Mouse (Mus musculus) midbrain, embryonic 14.5 days (tissue): Measurements from ENCODE around the gene Myoc. TPM values are rescaled to one million over a fixed set of nuclear protein-coding genes. Genes with fewer than 3 reads are reported as not detected.
"Not testable (repeated sequence)": the region's sequence is repeated elsewhere in the genome, so short reads cannot be mapped to it uniquely, and the experiment has no call there.

Experiments
- ATAC-seq: fragments of 200-750 bp; cut with Nextera tagmentation; 2 replicates; pipeline ENCODE4 v1.8.0; 2017; ENCODE audit warnings: moderate number of reproducible peaks, moderate library complexity; ENCODE audit not compliant: low FRiP score, low TSS enrichment
- DNase-seq: peaks from one replicate; pipeline ENCODE4 v3.0.0-alpha.2; 2015
- H3K27ac ChIP-seq: fragments of 300-500 bp; sonication (generic); replicated peaks from 2 replicates; pipeline ENCODE4 v1.5.1; 2014; ENCODE audit warnings: mild to moderate bottlenecking, low read depth, low read length, moderate library complexity
- H3K27me3 ChIP-seq: fragments of 300-500 bp; sonication (generic); 2 replicates; pipeline ENCODE4 v1.6.1; 2014; ENCODE audit warnings: low read length, control low read depth, mixed read lengths; ENCODE audit not compliant: control insufficient read depth, insufficient read depth
- H3K36me3 ChIP-seq: fragments of 300-500 bp; sonication (generic); 2 replicates; pipeline ENCODE4 v1.6.1; 2014; ENCODE audit warnings: low read length, control low read depth; ENCODE audit not compliant: control insufficient read depth, insufficient read depth
- H3K4me1 ChIP-seq: fragments of 300-500 bp; sonication (generic); 2 replicates; pipeline ENCODE4 v1.6.1; 2014; ENCODE audit warnings: mild to moderate bottlenecking, antibody characterized with exemption, low read length, control low read depth; ENCODE audit not compliant: control insufficient read depth, insufficient read depth
- H3K4me2 ChIP-seq: fragments of 300-500 bp; sonication (generic); 2 replicates; pipeline ENCODE4 v1.6.1; 2014; ENCODE audit warnings: mild to moderate bottlenecking, low read length, moderate library complexity
- H3K4me3 ChIP-seq: fragments of 300-500 bp; sonication (generic); replicated peaks from 2 replicates; pipeline ENCODE4 v1.5.1; 2014; ENCODE audit warnings: low read depth, low read length
- H3K9ac ChIP-seq: fragments of 300-500 bp; sonication (generic); replicated peaks from 2 replicates; pipeline ENCODE4 v1.6.1; 2014; ENCODE audit warnings: mild to moderate bottlenecking, low read length, moderate library complexity
- H3K9me3 ChIP-seq: fragments of 300-500 bp; sonication (generic); 2 replicates; pipeline ENCODE4 v1.6.1; 2016; ENCODE audit warnings: low read length, control low read depth, mixed read lengths; ENCODE audit not compliant: control insufficient read depth
- WGBS: fragments of 180-500 bp; shearing (Covaris S2); extraction: QIAGEN DNeasy Blood & Tissue Kit; methylation state at CpG from one replicate; pipeline ENCODE4 v1.1.7; 2014; 5-methylcytosine and 5-hydroxymethylcytosine counted together
- polyA plus RNA-seq: library from polyadenylated mRNA; unstranded; fragments of >200 nt; fragmentation: Nextera tagmentation; extraction: Ambion mirVana; gene quantifications from 2 replicates; pipeline ENCODE4 v1.2.1, GENCODE M21; 2014

The Myoc gene
- polyA plus RNA-seq, 1 experiment from 2014 or later = 0.13 TPM

DNA sequence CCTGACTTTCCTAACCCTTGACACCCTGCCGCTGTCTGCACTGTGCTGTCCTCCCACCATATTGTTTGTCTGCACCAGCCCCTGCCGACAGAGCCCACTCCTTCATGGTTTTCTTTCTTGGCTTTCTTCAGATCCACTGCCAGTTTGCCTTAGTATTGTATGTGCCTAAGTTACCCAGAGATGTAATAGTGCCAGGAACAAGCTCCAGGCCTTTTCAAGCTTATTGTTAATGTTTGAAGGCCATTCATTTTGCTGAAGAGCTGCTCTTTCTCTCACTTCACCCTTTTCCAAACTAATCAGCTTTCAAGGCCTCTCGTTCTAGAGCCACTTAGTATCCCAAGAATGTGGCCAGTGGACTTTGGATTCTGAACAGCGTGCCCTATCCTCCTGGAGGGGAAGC, 27.8 kb upstream of the Myoc start:
- WGBS = 40% methylated on average over 4 of the region's 4 CpGs
- no peak for ATAC-seq
- H3K4me1 ChIP-seq = no peaks in the 10 kb centered on the region; the same call in 1 of the 2 replicates
- peak; percentile 26 for DNase-seq
- H3K27me3 ChIP-seq = no peaks in the 10 kb centered on the region
- no peaks in the 10 kb centered on the region for H3K9me3 ChIP-seq
- no peaks in the 10 kb centered on the region for H3K36me3 ChIP-seq
- no peak overlapping the region for H3K4me2 ChIP-seq
- H3K27ac ChIP-seq = no peak overlapping the region
- no peak overlapping the region for H3K9ac ChIP-seq
- no peak overlapping the region for H3K4me3 ChIP-seq

DNA sequence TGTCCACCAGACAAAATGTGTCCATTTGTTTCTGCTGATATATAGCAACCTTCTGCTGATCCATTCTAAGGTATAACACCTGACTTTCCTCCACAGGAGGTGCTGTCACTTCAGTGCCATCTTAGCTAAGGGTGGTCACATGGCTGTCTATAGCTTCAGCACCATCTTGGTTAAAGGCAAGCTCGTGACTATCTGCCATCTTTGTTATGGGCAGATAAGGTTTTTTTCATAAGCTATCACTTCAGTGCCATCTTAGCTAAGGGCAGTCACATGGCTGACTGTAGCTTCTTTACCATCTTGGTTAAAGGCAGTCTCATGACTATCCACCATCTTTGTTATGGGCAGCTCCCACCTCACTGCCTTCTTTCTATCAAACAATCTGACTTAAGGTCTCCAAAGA, 23.4 kb upstream of the Myoc start:
- Histone ChIP-seq H3K36me3 (no peaks in the 10 kb centered on the region), H3K27me3 (no peaks in the 10 kb centered on the region), H3K4me3 (no peak overlapping the region), H3K27ac (no peak overlapping the region), H3K4me1 (no peaks in the 10 kb centered on the region), H3K9me3 (no peaks in the 10 kb centered on the region), H3K9ac (no peak overlapping the region), H3K4me2 (no peak overlapping the region)
- DNase-seq = peak; percentile 76
- 81% methylated on average over 1 of the region's 1 CpGs for WGBS
- peak; percentile 90 for ATAC-seq

DNA sequence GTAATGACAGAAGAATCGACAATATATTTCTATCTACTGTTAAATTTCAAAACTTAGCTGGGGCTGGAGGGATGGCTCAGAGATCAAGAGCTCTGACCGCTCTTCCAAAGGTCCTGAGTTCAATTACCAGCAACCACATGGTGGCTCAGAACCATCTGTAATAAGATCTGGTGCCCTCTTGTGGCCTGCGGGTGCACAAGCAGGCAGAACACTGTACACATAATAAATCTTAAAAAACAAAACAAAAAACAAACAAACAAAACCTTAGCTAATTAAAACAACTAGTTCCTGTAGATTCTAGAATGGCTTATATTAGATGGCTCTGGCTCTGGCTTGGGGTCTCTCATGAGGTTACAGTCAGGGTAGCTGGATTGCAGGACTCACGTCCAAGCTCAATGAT, 18.5 kb upstream of the Myoc start:
- DNase-seq (no peak), ATAC-seq (no peak)
- Histone ChIP-seq H3K36me3 (no peaks in the 10 kb centered on the region), H3K9me3 (no peaks in the 10 kb centered on the region), H3K4me1 (no peaks in the 10 kb centered on the region), H3K4me2 (no peak overlapping the region), H3K27me3 (no peaks in the 10 kb centered on the region), H3K27ac (no peak overlapping the region), H3K4me3 (no peak overlapping the region), H3K9ac (no peak overlapping the region)
- WGBS = 68% methylated on average over 4 of the region's 4 CpGs

DNA sequence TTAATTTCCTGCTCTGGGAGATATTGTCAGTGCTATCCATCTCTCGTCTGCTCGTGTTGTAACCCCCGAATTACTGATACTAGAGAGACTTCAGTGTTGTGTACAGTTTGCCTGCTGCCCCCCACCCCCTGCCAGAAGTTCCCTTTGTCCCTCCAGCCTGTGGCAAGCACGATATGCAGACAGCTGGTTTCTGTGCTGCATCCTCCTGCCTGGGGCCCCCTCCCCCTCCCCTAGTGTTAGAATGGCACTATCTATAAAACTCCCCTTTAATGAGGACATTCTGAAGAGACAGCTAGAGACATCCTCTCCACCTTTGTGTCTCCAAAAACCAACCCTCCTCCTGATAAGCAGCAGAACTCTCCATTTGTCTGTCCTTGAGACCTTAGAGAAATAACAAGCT, 15.1 kb upstream of the Myoc start:
- 49% methylated on average over 4 of the region's 4 CpGs for WGBS
- Histone ChIP-seq H3K9ac (no peak overlapping the region), H3K36me3 (no peaks in the 10 kb centered on the region), H3K4me1 (no peaks in the 10 kb centered on the region), H3K4me2 (no peak overlapping the region), H3K9me3 (no peaks in the 10 kb centered on the region), H3K4me3 (no peak overlapping the region), H3K27me3 (no peaks in the 10 kb centered on the region), H3K27ac (no peak overlapping the region)
- ATAC-seq (no peak), DNase-seq (no peak)

DNA sequence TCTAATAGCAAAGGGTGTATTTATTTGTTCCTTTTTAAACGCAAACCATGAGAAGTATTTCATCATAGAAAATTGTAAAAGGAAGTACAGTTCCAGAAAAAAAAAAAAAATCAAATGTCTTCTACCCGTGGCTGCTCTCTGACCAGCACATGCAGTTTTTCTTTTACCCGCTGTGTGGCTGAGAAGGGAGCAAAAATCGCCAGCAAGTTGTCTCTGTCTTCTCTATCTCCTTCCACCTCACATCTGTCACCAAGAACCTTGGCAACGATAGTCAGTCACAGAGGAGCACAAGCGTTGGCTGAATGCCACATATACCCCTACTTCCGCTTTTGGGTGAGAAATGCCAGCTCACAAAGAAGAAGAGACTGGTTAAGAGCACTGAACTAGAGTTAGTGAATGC, 13.7 kb upstream of the Myoc start:
- H3K27ac ChIP-seq = no peak overlapping the region
- no peak overlapping the region for H3K9ac ChIP-seq
- no peaks in the 10 kb centered on the region for H3K36me3 ChIP-seq
- DNase-seq (no peak), ATAC-seq (no peak)
- no peak overlapping the region for H3K4me2 ChIP-seq
- H3K4me1 ChIP-seq = no peaks in the 10 kb centered on the region
- no peaks in the 10 kb centered on the region for H3K27me3 ChIP-seq
- no peaks in the 10 kb centered on the region for H3K9me3 ChIP-seq
- 64% methylated on average over 7 of the region's 7 CpGs for WGBS
- no peak overlapping the region for H3K4me3 ChIP-seq

DNA sequence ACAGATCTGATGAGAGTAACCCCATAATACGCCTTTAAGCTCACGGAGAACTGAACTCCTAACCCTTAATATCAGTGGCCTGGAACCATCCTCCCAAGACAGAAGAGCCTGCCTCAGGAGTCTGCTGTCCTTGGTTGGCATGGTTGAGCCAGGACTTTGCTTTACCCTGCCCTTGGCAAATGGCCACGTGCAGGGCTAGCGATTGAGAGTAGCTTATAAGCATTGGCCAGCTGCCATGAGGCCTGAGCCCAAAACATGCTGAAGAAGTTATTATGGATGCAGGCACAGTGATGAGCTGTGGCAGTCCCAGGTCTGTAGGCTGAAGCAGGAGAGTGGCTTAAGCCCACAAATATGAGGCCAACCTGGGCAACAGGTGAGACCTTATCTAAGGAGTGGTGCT, 11.1 kb upstream of the Myoc start:
- not testable (repeated sequence) for DNase-seq, H3K4me2 ChIP-seq, ATAC-seq, H3K36me3 ChIP-seq, H3K27me3 ChIP-seq, H3K9ac ChIP-seq, H3K4me3 ChIP-seq, H3K9me3 ChIP-seq, H3K4me1 ChIP-seq, H3K27ac ChIP-seq
- 90% methylated on average over 4 of the region's 4 CpGs for WGBS

DNA sequence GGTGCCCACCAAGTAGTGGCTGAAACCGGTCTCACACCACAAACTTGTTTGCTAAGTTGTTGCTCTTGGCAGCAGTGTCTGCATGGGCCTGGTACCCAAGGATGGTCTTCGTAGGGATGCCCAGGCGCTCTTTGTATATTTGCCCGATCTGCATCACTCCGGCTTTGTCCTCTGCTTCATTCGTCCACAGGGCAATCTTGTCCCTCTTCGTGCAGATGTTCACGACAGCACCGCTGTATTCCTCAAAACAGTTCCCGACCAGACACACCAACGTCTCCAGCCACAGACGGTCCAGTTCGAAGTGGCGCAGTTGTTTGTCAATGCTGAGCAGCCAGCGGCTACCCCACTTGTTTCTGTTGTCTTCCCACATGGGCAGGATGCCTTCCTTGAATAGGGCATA, 10.6 kb upstream of the Myoc start:
- not testable (repeated sequence) for H3K4me2 ChIP-seq, H3K4me1 ChIP-seq, H3K27me3 ChIP-seq, H3K4me3 ChIP-seq, H3K36me3 ChIP-seq, H3K9me3 ChIP-seq, ATAC-seq, H3K9ac ChIP-seq, DNase-seq, H3K27ac ChIP-seq
- 95% methylated on average over 15 of the region's 15 CpGs for WGBS

DNA sequence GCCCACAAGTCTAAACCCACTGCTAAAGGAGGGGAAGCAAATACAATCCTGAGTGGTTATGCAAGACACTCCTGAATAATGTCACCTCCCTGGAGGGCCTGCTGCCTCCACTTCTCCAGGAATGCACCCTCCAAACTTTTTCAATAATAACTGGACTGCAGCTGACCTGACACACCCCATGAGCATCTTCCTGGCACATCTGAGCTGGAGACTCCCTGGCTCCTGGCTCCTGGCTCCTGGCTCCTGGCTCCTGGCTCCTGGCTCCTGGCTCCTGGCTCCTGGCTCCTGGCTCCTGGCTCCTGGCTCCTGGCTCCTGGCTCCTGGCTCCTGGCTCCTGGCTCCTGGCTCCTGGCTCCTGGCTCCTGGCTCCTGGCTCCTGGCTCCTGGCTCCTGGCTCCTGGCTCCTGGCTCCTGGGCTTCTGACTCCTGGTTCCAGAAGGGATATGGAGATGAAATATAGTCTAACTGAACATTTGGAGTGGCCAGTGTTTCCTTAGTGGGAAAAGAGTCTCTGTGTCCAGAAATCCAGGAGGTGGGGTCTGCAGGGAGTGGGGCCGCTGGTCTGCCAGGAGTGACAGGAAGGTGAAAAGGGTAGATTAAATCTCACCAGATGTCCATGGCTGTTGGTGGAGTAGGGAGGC, 3.5 kb upstream of the Myoc start:
- 82% methylated on average over 1 of the region's 1 CpGs for WGBS

DNA sequence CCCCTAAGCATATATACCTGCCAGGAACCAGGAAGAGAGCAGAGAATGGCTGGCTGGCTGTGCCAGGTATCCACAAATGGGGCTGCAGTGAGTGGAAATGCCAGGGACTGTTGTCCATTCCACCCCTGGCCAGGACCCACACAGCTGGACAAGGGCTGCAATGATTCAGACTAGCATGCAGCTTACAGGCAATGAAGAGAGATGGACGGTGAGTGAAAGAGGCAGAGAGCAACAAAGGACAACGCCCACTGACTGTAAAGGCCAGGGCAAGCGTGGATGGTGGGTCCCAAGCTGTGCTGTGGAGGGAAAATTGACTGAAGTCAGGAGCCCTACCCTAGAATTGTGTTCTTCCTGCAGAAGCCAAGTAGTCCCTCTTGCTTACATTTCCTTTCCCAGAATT, 2.4 kb upstream of the Myoc start:
- ATAC-seq (no peak), DNase-seq (no peak)
- Histone ChIP-seq H3K4me2 (no peak overlapping the region), H3K27me3 (no peaks in the 10 kb centered on the region), H3K9ac (no peak overlapping the region), H3K27ac (no peak overlapping the region), H3K36me3 (no peaks in the 10 kb centered on the region), H3K4me1 (no peaks in the 10 kb centered on the region), H3K4me3 (no peak overlapping the region), H3K9me3 (no peaks in the 10 kb centered on the region)
- WGBS = 74% methylated on average over 3 of the region's 3 CpGs

More for the DNA sequence above, 3.5 kb upstream of the Myoc start:
- not testable (repeated sequence) for DNase-seq, H3K4me1 ChIP-seq, H3K9ac ChIP-seq, H3K9me3 ChIP-seq, ATAC-seq, H3K36me3 ChIP-seq, H3K27ac ChIP-seq, H3K27me3 ChIP-seq, H3K4me2 ChIP-seq, H3K4me3 ChIP-seq
